Mouse (Mus musculus) ovary, adult 18-20 months (tissue): Measurements from ENCODE around the gene Gdf10.

ENCODE experiments used
- DNase-seq: peaks from one replicate; pipeline ENCODE4 v3.0.0; 2022; ENCODE audit warnings: low spot score, mixed read lengths

Gene Gdf10

DNA sequence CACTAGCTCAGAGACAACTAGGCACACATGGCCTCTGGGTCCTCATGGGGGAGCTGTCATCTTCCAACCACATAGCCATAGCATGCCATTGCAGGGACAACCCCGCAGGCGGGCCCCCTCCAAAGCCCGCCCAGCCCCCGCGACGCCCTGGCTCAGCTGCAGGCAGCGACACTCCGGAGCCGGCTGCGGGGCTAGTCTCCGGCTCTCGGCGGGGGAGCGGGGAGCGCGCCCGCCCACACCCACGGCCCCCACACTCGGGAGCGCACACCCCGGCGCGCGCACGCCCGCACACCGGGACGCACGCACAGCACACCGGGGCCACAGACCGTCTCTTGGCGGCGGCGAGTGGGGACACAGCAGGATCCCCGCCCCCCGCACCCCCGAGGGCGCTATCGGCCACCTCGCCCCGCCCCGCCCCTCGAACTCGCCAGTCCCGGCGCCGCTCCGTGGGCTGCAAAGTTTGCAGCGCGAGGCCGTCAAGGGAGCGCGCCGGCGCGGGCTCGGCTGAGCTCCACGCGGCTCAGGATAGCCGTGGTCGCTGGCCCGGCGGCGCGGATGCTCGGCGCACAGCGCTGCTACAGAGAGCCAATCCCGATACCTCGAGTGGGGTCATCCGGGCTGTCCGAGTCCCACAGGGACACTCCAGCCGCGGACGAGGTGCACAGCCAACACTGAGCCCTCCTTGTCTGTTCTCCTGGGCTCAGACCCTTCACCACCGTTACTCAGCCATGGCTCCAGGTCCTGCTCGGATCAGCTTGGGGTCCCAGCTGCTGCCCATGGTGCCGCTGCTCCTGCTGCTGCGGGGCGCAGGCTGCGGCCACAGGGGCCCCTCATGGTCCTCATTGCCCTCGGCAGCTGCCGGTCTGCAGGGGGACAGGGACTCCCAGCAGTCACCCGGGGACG, at the start of gene Gdf10:
Gdf10 (plus strand) TSS at position 420 of the 903 bp plus-strand sequence.
- DNase-seq, result peak; percentile 24

DNA sequence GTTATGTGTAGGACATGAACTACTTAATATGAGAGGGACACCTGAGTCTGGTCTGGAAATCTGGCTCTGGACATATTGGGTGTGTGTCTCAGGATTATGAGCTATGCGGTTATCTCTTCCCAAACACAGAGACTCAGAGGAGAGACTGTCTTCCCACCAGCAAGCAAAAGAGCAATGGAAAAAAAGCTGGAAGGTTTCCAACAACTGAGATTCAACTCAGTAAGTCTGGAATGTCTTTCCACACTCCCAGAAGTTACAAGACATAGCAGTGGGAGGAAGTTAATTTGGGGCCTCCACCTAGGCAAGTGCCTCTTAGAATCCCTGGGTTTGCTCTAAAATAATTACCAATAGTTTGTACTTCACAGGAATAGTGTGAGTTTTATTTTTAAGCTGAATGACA, 44.6 kb upstream of the Gdf10 start:
- no peak for DNase-seq

- no peak for DNase-seq
Observed at GRCm38 (mm10) chr14:33880236-33880635, 43.2 kb upstream of the Gdf10 start.

GRCm38 (mm10) chr14:33881471-33881870, 41.9 kb upstream of the Gdf10 start:
- no peak for DNase-seq

GRCm38 (mm10) chr14:33883046-33883445, 40.3 kb upstream of the Gdf10 start:
- DNase-seq, result no peak

- DNase-seq, result no peak
Observed at GRCm38 (mm10) chr14:33885466-33885865, 37.9 kb upstream of the Gdf10 start.

DNA sequence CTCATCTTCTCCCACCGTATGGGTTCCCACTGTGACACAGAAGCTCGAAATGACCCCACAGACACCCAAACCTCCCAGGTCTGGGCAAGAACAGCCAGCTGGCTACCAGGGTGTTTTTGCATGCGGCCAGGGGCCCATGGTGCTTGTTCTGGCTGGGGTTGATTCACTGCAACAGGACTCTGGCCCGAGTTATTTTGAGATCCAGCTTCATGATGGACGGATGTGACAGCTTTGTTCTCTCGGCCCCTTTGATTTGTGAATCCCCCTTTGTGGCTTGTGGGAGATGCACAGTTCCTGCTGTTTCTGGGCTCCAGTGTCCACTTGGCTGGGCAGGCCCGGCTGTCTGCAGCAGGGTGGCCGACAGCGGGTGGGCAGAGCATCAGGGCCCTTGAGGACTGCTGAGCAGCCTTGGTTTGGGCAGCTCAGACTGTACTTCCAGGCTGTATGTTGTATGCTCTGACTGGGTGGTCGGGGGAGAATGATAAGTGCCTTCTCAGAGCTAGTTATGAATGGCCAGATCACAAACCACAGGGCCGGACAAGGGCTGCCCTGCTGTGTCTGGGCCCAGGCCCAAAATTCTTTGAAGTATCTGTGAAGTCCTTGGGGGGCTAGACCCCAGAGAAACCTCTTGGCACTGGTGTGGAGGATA, 34.9 kb upstream of the Gdf10 start:
- no peak for DNase-seq

GRCm38 (mm10) chr14:33889971-33890370, 33.4 kb upstream of the Gdf10 start:
- no peak for DNase-seq

DNA sequence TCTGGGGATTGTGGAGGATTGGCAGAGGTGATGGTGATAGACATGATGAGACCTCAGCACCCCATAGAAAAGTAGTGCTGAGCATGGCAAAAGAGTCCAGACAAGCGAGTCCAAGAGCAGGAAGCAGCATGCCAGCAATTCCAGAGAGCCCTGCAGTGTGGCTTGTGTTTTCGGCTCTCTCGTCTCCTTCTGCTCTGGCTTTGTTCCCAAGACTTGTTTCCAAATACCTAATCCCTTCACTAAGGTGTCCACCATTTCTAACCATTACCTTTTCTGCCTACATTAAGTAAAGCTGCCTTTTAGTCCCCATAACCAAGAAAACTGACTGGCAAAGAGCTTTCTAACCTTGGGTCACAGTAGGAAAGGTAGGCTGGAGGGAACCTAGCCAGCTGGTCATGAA, 31.9 kb upstream of the Gdf10 start:
- DNase-seq, result no peak

DNA sequence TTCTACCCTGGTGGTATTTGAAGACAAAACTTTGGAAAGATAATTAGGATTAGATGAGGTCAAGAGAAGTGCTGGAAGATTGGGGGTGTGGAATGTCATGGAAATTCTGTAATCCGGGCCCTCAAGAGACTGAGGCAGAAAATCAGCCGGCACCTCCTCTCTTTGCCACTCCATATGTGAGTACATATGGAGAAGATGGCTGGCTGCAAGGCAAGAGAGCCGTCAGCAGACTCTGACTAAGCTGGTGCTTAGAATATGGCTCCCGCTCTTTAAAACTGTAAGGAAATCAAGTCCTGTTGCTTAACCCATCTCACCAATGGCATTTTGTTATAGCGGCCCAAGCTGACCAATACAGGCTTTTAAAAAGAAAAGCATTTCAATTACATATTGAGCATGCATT, 27.6 kb upstream of the Gdf10 start:
- no peak for DNase-seq

- DNase-seq, result no peak
Observed at GRCm38 (mm10) chr14:33896628-33897300, 26.6 kb upstream of the Gdf10 start.

DNA sequence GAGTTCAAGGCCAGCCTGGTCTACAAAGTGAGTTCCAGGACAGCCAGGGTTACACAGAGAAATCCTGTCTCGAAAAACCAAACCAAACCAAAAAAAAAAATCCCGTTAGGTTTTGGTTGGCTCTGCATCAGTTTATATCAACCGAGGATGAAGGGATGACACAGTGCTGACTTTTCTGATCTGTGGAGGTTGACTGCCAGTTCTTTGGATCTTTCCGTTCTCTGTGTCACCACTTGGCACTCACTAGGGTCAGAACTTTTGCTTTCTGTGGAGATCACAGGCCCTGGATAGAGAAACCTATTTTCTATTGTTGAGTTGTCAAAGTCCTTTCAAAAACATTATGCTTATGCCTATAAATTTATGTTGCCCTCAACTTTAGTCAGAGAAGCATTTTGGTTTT, 20.6 kb upstream of the Gdf10 start:
- DNase-seq, result no peak

DNA sequence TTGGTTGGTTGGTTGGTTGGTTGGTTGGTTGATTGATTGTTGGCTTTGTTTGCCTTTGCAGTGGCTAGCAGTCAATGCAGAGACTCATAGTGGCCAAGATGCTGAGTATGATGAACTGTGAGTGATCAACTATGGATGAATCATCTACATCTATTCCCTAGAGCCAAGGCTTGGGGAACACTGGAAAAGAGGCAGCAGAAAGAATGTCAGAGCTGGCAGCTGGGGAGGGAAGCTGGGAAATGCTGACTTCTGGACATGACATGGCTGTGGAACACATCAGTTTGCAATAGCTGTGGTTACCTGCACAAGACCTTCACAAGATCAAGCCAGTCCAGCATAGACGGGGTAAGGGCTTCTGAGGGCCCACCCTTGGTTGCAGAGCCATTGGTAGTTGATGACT, 20.2 kb upstream of the Gdf10 start:
- DNase-seq, result no peak

GRCm38 (mm10) chr14:33904851-33905250, 18.5 kb upstream of the Gdf10 start:
- DNase-seq, result no peak

GRCm38 (mm10) chr14:33913727-33914126, 9.7 kb upstream of the Gdf10 start:
- no peak for DNase-seq

GRCm38 (mm10) chr14:33914206-33914605, 9.2 kb upstream of the Gdf10 start:
- DNase-seq, result no peak

DNA sequence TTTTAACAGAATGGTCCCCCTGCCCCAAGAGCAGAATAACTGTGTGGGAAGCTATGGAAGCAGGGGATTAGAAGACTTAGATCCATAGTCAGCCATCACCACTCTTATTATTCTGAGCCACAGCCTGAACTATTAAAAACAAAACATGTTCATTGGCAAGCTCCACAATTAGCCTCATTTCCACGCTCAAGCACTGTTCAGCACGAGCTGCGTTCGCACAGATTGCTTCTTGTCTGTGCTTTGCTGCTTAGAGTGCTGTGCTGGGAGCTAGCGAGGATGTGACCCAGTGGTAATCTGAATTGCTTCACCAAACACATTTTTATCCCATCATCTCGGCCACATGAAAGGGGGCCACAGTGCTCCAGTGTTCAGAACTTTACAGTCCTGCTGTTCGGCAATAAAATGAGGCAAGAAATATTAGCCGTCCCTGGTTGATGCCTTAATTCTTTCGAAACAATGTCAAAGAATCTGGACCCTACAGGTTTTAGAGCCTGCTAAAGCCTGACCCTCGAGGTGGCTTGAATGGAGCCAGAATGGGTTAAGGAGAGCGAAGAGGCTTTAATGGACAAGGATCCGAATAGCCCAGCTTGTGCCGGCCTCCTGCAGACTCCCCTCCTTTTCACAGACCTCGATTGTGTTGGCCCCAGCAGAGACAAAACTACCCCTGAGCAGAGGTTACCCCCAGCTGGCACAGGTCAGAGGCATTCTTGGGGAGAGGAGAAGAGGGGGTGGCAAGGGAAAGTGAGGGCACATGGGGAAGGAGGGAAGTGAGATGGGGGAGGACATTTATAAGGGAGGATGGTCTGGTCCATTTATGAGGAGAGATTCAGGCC, 2.4 kb upstream of the Gdf10 start:
- no peak for DNase-seq

GRCm38 (mm10) chr14:33922771-33923167, 618 bp upstream of the Gdf10 start:
- DNase-seq, result no peak

GRCm38 (mm10) chr14:33931853-33932252, 8.5 kb downstream of the Gdf10 start:
- DNase-seq, result no peak

- DNase-seq, result no peak
Observed at GRCm38 (mm10) chr14:33932935-33933703, 9.7 kb downstream of the Gdf10 start.

DNA sequence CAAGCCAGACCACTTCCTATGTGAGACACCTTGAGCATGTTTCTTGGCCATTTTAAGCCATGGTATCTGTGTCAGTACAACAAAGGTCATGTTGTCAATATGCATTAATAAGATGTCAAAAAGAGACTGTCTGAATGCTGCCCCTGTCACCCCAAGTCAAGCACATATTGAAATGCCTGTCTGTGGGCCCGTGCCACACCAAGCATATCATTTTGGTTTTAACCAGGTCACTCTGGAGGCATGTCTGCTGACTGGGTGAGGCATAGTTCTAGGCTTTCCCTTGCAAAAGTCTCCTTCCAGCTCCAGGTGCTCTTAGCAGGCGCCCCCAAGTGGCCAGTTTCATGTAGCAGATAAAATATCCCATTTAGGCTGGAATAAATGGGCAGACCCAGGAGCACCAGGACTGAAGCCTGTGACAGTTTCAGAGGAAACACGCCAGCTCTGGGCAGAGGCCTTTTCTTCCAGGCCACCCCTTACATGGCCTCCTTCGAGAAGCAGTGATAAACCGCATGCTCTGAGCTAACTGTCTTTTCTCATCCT, 10.5 kb downstream of the Gdf10 start:
- no peak for DNase-seq
